Mouse (Mus musculus) T-helper 17 cell (primary cell): ENCODE measurements around the gene Sbk1.

Source experiments
- in situ Hi-C, 2 experiments: fragments of 300-600 bp; cut with MboI, MseI; formaldehyde crosslinking; loops; 1 replicate in 1 of 2; 2 replicates in 1 of 2; pipeline ENCODE4 v1.15.1; 2025; ENCODE audit warnings: high pct_unique_total_duplicates in 2 of 2

The Sbk1 gene

DNA sequence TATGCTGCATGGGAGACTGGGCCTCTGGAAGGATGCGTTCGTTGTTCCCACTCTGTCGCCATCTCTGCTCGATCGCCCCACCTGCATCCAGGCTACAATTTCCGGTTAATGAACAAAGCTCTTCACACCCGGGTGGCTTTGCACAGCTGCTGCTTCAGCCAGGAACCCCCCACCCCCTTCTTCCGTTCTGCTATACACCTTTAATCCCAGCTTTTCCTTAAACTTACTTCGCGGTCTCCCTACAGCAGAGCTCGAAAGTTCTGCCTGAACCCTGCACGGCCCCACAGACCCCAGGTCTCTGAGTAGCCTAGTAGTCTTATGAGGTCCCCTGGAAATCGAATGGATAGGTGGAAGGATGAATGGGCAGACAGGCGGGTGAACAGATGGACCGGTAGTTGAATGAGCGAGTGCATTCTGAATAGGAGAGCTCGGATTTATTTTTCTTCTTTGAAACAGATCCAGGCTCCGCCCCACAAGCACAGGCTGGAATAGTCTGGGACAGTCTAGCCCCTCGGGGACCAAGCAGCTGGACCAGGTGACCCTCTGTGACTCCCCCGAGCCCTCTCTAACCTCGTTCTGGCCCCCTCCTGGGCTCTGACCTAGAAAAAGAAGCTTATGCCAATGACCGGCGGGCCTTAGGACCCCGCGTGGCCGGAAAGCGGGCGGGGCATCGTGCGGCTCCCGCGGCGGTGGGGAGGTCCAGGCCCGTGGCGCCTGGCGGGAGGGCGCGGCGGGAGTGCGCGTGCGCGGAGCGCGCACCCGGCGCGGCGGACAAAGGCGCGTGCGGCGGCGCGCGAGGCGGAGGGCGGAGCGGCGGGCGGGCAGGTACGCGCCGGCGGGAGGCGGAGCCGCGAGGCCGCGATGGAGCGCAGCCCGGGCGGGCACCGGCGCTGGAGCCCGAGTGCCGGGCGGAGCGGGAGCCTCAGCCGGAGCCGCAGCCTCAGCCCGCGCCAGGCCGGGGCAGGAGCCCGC, at the start of gene Sbk1:
Gene Sbk1 (plus strand): TSS at position 908 of the 972 bp plus-strand sequence.
- in situ Hi-C loops: no loop called here

DNA sequence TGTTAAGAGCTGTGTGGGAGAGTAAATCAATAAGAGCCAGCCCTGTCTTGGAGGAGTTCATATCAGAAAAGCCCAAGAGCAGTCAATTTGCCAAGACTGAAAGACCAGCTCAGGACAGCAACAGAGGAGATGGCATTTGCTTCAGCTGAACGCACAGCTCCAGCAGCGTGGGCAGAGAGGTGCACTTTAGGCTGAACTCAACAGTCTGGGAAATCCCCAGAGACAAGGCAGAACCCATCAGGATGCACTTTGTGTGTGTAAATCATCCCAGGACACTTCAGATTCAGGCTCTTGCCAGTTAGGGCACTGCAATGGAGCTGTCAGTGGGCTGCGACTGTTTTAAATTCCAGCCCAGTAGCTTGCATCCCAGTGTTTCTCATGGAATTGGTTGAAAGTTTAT, 49.7 kb upstream of the Sbk1 start:
- in situ Hi-C loops: no loop called here

GRCm38 (mm10) chr7:126226136-126226535, 46.3 kb upstream of the Sbk1 start:
- in situ Hi-C loops: no loop called here

- in situ Hi-C loops: no loop called here
These were observed 41.9 kb upstream of the Sbk1 start for GRCm38 (mm10) chr7:126230357-126231148.

GRCm38 (mm10) chr7:126232345-126233071, 39.9 kb upstream of the Sbk1 start:
- in situ Hi-C loops: no loop called here

GRCm38 (mm10) chr7:126234611-126235010, 37.8 kb upstream of the Sbk1 start:
- in situ Hi-C loops: no loop called here

- in situ Hi-C loops: no loop called here
These were observed 36.2 kb upstream of the Sbk1 start for GRCm38 (mm10) chr7:126236083-126236793.

- in situ Hi-C loops: no loop called here
These were observed 35.6 kb upstream of the Sbk1 start for GRCm38 (mm10) chr7:126236794-126237192.

- in situ Hi-C loops: no loop called here
These were observed 31.5 kb upstream of the Sbk1 start for GRCm38 (mm10) chr7:126240814-126241360.

DNA sequence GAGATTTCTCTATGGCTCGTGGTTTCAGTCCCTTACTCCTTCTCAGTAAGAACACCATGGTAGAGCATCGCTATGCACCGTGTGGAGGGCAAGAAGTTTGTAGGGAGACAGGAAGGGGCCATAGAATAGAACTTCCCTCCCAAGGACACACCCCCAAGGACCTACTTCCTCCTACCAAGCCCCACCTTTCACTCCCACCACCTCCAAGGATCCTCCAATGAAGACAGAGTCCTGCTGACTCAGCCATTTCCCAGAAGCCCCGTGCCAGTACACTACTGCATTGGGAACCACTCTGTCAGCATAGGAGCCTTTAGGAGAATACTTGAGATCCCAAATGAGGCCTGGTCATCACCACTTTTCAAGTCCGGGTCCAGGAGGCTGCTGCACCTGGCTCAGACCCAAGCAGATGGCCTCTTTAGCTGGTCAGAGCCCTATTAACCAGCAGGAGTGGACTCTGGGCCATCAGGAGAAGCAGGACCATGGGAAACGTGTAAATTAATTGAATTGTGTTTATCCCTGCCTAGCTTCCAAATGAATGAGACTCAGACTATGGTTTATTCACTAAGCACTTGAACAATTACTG, 28.2 kb upstream of the Sbk1 start:
- in situ Hi-C loops: no loop called here

GRCm38 (mm10) chr7:126248088-126248487, 24.3 kb upstream of the Sbk1 start:
- in situ Hi-C loops: no loop called here

- in situ Hi-C loops: no loop called here
These were observed 23.7 kb upstream of the Sbk1 start for GRCm38 (mm10) chr7:126248641-126249141.

DNA sequence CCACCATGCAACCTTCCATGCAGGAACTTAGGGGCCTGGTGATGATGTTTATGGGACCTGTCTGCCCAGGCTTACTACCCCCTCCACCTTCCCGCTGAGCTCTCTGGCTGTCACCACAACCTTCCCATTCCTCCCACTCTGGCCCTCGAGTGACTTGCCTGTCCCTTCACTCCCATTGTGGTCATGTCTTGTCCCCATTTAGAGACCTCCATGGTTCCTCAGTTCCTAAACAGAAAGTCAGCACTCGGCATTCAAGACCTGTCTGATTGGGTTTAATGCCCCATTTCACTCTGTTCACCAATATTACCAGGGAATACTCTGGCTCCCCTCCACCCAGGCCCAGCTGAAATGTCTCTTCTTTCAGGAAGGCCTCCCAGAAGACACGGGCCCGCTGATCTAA, 23.3 kb upstream of the Sbk1 start:
- in situ Hi-C loops: no loop called here

DNA sequence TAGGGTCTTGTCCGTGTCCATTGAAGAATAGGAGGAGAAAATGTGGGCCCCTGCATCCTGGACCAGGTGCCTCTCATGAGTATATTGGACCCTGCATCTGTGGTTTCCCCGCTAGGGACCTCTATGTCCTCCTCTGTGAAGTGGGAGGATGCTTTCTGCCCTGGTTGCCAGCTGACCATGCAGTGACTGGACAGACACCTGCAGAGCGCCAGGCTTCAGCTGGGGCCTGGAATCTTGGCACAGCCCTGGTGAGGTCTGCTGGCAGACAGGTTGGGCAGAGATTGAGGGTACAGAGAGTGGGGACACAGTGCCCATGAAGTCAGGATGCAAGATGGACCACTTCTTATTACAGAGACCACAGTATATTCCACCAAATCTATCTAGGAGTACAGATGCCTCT, 22.4 kb upstream of the Sbk1 start:
- in situ Hi-C loops: no loop called here

DNA sequence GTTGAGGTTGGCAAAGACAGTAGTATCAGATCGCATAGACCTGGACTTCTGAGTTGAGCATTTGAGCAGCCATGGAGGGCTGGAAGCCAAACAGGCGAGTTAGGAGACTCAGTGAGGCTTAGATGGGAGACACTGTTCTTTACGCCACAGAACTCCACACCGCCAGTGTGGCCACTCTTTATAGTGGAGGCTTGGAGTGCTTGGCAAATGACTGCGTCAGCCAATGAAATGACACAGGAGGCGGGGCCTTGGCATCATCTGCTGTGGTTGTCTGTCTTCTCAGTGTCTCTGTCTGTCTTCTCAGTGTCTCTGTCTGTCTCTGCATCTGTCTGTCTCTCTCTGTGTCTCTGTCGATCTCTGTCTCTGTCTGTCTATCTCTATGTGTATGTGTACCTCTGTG, 21.9 kb upstream of the Sbk1 start:
- in situ Hi-C loops: no loop called here

DNA sequence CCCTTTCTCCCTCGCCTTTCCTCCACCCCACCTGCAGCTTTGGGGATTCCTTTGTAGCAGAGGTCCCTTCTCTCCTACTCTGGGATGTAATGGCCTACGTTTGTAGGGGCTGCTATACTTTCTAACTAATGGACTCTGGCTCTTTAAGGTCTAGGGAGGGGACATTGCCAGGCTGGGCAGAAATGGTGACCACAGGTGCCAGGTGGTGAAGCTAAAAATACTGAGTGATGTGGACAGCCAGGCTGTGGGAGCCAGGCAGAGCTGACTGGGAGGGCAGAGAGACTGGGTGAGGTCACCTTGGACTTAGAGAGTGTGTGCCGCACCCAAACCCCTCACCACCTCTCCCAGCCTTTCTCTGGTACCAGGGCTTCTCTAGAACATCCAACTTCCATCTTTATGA, 20.7 kb upstream of the Sbk1 start:
- in situ Hi-C loops: no loop called here

- in situ Hi-C loops: no loop called here
These were observed 20.2 kb upstream of the Sbk1 start for GRCm38 (mm10) chr7:126252230-126252629.

DNA sequence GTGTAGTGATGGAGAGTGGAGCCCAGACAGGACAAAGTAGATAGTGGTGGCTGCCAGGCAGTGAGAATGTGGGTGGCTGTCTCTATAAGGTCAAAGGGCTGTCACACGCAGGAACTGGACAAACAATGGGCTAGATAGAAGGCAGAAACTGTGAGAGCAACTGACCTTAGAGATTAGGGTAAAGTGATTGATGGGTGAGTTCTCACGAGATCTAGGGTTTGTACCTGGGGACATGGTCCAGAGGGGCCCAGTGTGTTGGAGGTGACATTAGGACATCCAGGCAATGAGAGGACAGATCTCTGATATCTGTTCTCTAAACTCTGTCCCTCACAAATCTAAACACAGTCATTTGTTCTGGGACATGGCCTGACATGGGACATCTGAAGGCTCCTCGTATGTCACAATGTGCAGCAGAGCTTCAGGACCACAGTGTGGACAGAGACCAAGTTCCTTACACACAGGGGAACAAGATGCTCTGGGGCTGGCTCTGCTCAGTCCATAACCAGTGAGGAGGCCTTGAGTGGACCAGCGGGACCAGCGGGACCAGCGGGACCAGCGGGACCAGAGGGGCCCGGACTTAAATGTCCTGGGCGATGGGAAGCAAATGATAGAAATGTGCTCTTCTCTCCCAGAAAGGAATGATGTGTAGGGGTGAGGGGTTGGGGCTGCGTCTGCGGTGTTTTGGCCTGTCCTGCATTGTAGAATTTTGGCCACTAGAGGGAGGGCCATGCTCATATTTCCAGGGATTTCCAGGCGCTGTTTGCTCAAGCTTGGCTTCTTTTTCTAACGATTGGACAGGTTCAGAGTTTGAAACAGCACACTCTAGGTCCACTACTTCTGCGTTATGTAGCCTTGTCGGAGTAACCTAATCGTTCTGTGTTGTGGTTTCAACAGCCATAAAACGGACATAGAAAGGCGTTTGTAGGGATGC, 11.9 kb upstream of the Sbk1 start:
- in situ Hi-C loops: loop anchor here (5.0 kb wide), 1 partner anchor 42 kb away; no protein-coding TSS in a partner anchor

DNA sequence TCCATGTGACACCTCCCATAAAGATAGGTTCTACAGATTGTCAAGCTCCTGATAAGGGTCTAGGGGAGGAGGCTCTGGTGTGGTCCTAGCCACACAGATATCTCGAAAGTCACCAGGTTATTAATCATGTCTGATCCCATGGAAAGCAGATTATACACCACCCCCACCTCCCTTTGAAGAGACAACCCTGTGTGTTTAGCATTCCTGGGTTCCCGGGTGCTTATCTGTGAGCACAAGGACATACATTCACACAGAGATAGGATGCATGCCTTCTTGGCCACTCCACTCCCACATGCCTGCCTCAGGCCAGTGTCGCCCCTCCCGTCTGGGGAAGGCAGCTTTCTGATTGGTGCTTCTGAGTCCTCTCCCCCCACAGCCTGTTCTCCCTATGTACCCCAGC, 10.6 kb upstream of the Sbk1 start:
- in situ Hi-C loops: loop anchor here (5.0 kb wide), 1 partner anchor 40 kb away; no protein-coding TSS in a partner anchor
